Mouse (Mus musculus) embryonic stem cell, embryonic (primary cell): ENCODE results near the gene Ppp2r5a.

Source experiments
- CTCF ChIA-PET, 4 experiments: fragments of 300-600 bp in 2 of 4; fragments of 350-600 bp in 2 of 4; sonication (Branson Sonifier 250); formaldehyde crosslinking; loops; one replicate each; lab custom pipeline; 2022; ENCODE audit warnings: inconsistent platforms in 2 of 4; lab: Charles Lee
- POLR2A ChIA-PET, 4 experiments: fragments of 300-600 bp in 2 of 4; fragments of 350-600 bp in 2 of 4; sonication (Branson Sonifier 250); formaldehyde crosslinking; loops; one replicate each; lab custom pipeline; 2022; ENCODE audit warnings: antibody characterized with exemption in 4 of 4, inconsistent platforms in 1 of 4; lab: Charles Lee

Gene Ppp2r5a

GRCm38 (mm10) chr1:191304216-191304615 is 98.9 kb downstream of the Ppp2r5a start:
- POLR2A ChIA-PET, result interaction anchor here in 1 of 4 experiments (0.8 kb wide), 1 partner anchor 122 kb away, joined by 3 read pairs; no protein-coding TSS in a partner anchor
- CTCF ChIA-PET, result interaction anchor here in 2 of 4 experiments (0.6 to 1.1 kb wide), 4 partner anchors 8 to 16 kb away, joined by 3 to 4 read pairs (median 3); no protein-coding TSS in a partner anchor

DNA sequence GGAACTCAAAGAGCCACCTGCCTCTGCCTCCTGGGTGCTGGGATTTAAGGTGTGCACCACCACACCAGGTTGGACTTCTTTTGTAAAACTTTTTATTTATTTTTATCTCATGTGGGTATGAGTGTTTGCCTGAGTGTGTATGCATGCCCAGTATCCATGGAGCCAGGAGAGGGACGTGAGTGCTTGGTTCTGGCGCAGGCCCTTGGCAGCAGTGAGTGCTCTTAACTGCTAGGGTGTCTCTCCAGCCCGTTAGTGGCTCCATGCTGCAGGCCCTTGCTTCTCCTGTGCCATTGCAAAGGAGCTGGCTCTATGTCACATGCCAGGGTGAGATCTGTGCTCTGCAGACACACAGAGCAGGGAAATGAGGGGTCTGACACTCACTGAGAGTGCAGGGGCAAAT is 99.3 kb downstream of the Ppp2r5a start:
- POLR2A ChIA-PET, result interaction anchor here in 1 of 4 experiments (0.8 kb wide), 1 partner anchor 121 kb away, joined by 3 read pairs; no protein-coding TSS in a partner anchor
- CTCF ChIA-PET, result interaction anchor here in 2 of 4 experiments (0.6 to 1.1 kb wide), 3 partner anchors 8 to 15 kb away, joined by 3 to 4 read pairs (median 3); no protein-coding TSS in a partner anchor
